Mouse (Mus musculus): ENCODE results near the gene Kctd2. TPM values are rescaled to one million over a fixed set of nuclear protein-coding genes. Genes with fewer than 3 reads are reported as not detected.
A peak's percentile ranks its signal among the peaks of the same experiment; 100 is the strongest.

Kctd2 gene
- polyA plus RNA-seq, 1 experiment = 28.0 TPM

GRCm38 (mm10) chr11:115463397-115463796, 43.5 kb downstream of the Kctd2 start:
- Histone ChIP-seq H3K4me1 (ENCODE audit: control insufficient read depth, insufficient read depth, low read length) (no peaks in the 10 kb centered on the region), H3K27ac (ENCODE audit: insufficient read depth, low read depth, low read length) (no peak overlapping the region), H3K4me3 (ENCODE audit: insufficient read depth, low read length) (no peak overlapping the region)
- TF ChIP-seq POLR2A (IDR thresholded peaks at IDR 0.05; ENCODE audit: borderline replicate concordance, low read depth, low read length) (no peak), CTCF (IDR thresholded peaks at IDR 0.05; ENCODE audit: low read depth, low read length) (no peak)

DNA sequence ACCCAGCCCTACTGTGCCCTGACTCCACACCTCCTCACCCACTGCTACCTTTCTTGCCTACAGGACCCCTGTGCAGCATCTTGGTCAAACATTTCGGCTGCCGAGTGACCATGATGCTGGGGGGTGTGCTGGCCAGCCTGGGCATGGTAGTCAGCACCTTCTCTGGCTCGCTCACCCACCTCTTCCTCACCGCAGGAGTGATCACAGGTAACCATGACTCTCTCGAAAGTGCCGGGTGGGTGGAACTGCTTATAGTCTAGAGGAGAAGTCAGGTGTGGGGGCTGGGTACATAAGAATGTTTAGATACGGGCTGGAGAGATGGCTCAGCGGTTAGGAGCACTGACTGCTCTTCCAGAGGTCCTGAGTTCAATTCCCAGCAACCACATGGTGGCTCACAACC, 44.9 kb downstream of the Kctd2 start:
- TF ChIP-seq POLR2A (IDR thresholded peaks at IDR 0.05; ENCODE audit: borderline replicate concordance, low read depth, low read length) (no peak), CTCF (IDR thresholded peaks at IDR 0.05; ENCODE audit: low read depth, low read length) (no peak)
- Histone ChIP-seq H3K27ac (ENCODE audit: insufficient read depth, low read depth, low read length) (no peak overlapping the region), H3K4me3 (ENCODE audit: insufficient read depth, low read length) (no peak overlapping the region), H3K4me1 (ENCODE audit: control insufficient read depth, insufficient read depth, low read length) (no peaks in the 10 kb centered on the region)

DNA sequence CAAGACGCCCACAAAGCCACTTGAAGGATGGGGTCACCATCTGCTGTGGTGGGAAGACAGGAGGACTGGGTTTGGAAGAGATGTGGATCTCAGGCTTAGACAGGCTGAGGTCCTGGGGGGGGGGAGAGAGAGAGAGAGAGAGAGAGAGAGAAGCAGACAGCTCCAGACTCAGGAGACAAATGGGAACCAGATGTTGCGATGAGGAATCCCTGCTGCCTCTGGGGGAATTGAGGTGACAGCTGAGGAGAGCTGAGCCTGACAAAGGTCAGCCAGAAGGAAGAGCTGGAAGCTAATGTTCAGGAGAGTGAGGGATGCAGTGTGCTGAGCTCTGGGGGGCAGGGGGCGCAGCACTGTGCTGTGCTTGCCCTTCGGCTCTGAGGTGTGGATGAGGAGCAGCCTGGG, 47.3 kb downstream of the Kctd2 start:
- H3K4me3 ChIP-seq (ENCODE audit: insufficient read depth, low read length) = no peak overlapping the region
- TF ChIP-seq CTCF (IDR thresholded peaks at IDR 0.05; ENCODE audit: low read depth, low read length) (no peak), POLR2A (IDR thresholded peaks at IDR 0.05; ENCODE audit: borderline replicate concordance, low read depth, low read length) (no peak)
- no peak overlapping the region for H3K27ac ChIP-seq (ENCODE audit: insufficient read depth, low read depth, low read length)
- H3K4me1 ChIP-seq (ENCODE audit: control insufficient read depth, insufficient read depth, low read length) = no peaks in the 10 kb centered on the region

- TF ChIP-seq CTCF (IDR thresholded peaks at IDR 0.05; ENCODE audit: low read depth, low read length) (no peak), POLR2A (IDR thresholded peaks at IDR 0.05; ENCODE audit: borderline replicate concordance, low read depth, low read length) (no peak)
- peaks cover 15% of the 10 kb centered on the region for H3K4me1 ChIP-seq (ENCODE audit: control insufficient read depth, insufficient read depth, low read length)
- no peak overlapping the region for H3K4me3 ChIP-seq (ENCODE audit: insufficient read depth, low read length)
- no peak overlapping the region for H3K27ac ChIP-seq (ENCODE audit: insufficient read depth, low read depth, low read length)
Measured at GRCm38 (mm10) chr11:115472183-115472582, 52.3 kb downstream of the Kctd2 start.

DNA sequence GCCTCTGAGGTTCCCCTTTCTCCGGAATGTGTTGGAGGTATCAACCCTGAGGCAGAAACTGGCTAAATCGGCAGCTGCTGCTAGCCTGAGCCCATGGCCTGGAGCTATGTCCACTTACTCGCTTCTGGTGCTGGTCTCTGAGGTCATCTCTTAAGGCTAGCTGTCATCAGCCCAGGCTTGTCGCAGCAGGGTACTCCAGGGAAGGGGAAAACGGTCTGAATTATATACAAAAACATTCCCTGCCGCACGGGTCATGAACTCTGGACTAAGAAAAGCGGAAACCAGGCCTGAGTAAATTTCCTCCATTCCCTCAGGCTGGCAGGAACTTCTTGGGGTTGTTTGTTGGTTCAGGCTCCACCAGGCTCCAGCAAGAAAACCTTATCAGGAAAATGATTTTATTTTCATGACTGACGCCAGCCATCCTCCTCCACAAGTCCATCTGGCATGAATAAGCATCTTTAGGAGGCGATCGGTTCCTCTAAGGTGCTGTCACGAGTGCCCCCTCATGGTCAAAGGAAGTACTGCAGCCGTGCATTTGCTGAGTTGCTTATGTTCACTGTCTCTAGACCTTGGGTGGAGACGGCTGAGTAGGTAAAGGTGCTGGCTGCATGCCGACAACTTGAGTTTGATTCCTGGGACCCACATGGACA, 53.8 kb downstream of the Kctd2 start:
- TF ChIP-seq POLR2A (IDR thresholded peaks at IDR 0.05; ENCODE audit: borderline replicate concordance, low read depth, low read length) (no peak), CTCF (IDR thresholded peaks at IDR 0.05; ENCODE audit: low read depth, low read length) (peak; percentile 55)
- no peak overlapping the region for H3K27ac ChIP-seq (ENCODE audit: insufficient read depth, low read depth, low read length)
- H3K4me3 ChIP-seq (ENCODE audit: insufficient read depth, low read length) = no peak overlapping the region
- peaks cover 19% of the 10 kb centered on the region for H3K4me1 ChIP-seq (ENCODE audit: control insufficient read depth, insufficient read depth, low read length)

DNA sequence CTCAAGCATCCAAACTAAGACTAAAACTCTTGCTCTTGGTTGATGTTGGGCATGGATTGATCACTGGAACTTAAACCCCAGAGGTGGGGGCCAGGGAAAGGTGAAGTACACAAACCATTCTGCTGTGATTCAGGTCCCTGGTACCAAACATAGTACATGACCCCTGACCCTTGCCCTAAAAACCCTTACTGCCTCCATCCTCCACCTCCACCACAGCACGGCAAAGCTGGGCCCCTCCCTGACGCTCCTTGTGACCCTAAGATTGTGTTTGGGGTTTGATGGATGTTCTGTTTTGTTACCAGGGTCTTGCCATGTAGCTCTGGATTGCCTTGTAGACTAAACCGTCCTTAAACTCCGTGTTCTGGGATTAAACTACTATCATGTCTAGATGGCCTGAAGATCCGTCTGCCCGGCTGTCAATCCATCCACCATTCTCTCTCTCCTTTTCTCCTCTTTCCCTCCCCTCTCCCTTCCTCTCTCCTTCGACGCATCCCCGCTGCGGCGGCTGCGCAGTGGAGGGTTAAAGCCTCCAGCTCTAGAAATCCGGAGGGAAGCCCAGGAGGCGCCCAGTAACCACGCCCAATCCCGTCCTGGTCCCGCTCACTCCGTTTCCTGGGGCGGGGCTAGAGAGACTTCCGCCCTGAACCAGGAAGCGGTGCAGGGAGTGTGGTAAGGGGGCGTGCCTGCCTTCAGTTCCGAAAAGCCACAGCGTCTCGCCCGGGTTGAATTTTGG, 55.3 kb downstream of the Kctd2 start, which contains the start of gene Armc7:
Armc7 (plus strand) TSS at position 643 of the 733 bp plus-strand sequence.
- Histone ChIP-seq H3K27ac (ENCODE audit: insufficient read depth, low read depth, low read length) (peak within 1 kb of the TSS; percentile 74), H3K4me1 (ENCODE audit: control insufficient read depth, insufficient read depth, low read length) (peaks cover 26% of the 10 kb centered on the region), H3K4me3 (ENCODE audit: insufficient read depth, low read length) (peak within 1 kb of the TSS; percentile 80)
- TF ChIP-seq POLR2A (IDR thresholded peaks at IDR 0.05; ENCODE audit: borderline replicate concordance, low read depth, low read length) (0 out of 2 replicates have a peak, but pooled peaks have one; percentile 0), CTCF (IDR thresholded peaks at IDR 0.05; ENCODE audit: low read depth, low read length) (no peak)

DNA sequence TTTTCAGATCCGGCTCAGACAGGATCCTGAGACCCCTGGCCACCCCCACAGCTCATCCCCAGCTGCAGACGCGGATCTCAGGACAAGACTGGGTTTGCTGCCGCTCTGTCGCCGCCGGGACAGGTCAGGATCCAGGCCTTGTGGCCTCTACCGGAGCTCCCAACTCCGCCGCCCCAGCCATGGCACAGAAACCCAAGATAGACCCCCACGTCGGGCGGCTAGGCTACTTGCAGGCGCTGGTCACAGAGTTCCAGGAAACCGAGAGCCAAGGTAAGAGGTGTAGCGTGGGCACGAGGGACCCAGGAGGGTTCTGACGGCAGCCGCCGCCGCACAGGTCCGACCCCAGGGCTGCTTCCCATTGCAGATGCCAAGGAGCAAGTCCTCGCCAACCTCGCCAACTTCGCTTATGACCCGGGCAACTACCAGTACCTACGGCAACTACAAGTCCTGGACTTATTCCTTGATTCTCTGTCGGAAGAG, 55.9 kb downstream of the Kctd2 start:
- 0 out of 2 replicates have a peak, but pooled peaks have one; percentile 12 for TF ChIP-seq POLR2A (IDR thresholded peaks at IDR 0.05; ENCODE audit: borderline replicate concordance, low read depth, low read length)
- TF ChIP-seq CTCF (IDR thresholded peaks at IDR 0.05; ENCODE audit: low read depth, low read length) = no peak
- peak overlapping the region; percentile 74 for H3K27ac ChIP-seq (ENCODE audit: insufficient read depth, low read depth, low read length)
- peak overlapping the region; percentile 80 for H3K4me3 ChIP-seq (ENCODE audit: insufficient read depth, low read length)
- H3K4me1 ChIP-seq (ENCODE audit: control insufficient read depth, insufficient read depth, low read length) = peaks cover 26% of the 10 kb centered on the region

DNA sequence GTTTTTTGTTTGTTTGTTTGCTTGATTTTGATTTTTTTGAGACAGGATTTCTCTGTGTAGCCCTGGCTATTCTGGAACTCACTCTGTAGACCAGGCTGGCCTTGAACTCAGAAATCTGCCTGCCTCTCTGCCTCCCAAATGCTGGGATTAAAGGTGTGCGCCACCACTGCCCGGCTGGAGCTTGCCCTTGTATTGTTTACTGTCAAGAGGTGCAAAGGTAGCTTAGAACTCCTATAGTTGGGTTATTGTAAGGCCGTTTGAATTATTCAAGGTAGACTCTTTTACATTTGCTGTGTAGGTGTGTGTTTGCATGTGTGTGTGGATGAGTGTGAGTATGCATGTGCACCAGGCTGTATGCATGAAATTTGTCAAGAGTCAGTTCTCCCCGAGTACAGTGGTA, 56.7 kb downstream of the Kctd2 start:
- peak overlapping the region; percentile 74 for H3K27ac ChIP-seq (ENCODE audit: insufficient read depth, low read depth, low read length)
- peak overlapping the region; percentile 80 for H3K4me3 ChIP-seq (ENCODE audit: insufficient read depth, low read length)
- H3K4me1 ChIP-seq (ENCODE audit: control insufficient read depth, insufficient read depth, low read length) = peaks cover 26% of the 10 kb centered on the region

DNA sequence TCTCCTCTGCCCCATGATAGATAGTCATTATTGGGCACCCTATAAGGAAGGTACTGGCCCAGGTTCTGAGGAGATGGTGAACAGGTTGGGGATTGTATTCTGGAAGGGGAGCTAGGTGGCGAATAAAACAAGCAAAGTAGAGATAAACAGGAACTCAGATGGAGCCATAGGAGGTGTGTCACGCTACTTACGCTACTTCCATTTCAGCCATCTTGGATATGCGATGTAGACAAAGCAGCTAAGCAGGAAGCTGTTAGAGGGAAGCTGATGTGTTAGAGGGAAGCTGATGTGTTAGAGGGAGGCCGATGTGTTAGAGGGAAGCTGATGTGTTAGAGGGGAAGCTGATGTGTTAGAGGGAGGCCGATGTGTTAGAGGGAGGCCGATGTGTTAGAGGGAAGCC, 57.5 kb downstream of the Kctd2 start:
- Histone ChIP-seq H3K27ac (ENCODE audit: insufficient read depth, low read depth, low read length) (peak overlapping the region; percentile 74), H3K4me1 (ENCODE audit: control insufficient read depth, insufficient read depth, low read length) (peaks cover 26% of the 10 kb centered on the region), H3K4me3 (ENCODE audit: insufficient read depth, low read length) (peak overlapping the region; percentile 80)

GRCm38 (mm10) chr11:115478296-115478938, 58.5 kb downstream of the Kctd2 start:
- H3K27ac ChIP-seq (ENCODE audit: insufficient read depth, low read depth, low read length) = peak overlapping the region; percentile 70
- H3K4me3 ChIP-seq (ENCODE audit: insufficient read depth, low read length) = peak overlapping the region; percentile 17; the same call in 1 of the 2 replicates
- peaks cover 24% of the 10 kb centered on the region for H3K4me1 ChIP-seq (ENCODE audit: control insufficient read depth, insufficient read depth, low read length)

More at GRCm38 (mm10) chr11:115478296-115478938, 58.5 kb downstream of the Kctd2 start:
- TF ChIP-seq POLR2A (IDR thresholded peaks at IDR 0.05; ENCODE audit: borderline replicate concordance, low read depth, low read length) = no peak
- no peak for TF ChIP-seq CTCF (IDR thresholded peaks at IDR 0.05; ENCODE audit: low read depth, low read length)

Other genes starting within 250 kb of the Kctd2 start
- gene Tmem104, start 232.6 kb upstream of the Kctd2 start, polyA plus RNA-seq (2012; ENCODE audit: insufficient read depth, insufficient read length, missing spikeins) = 40.2 and 42.7 TPM in 2 replicates
- 23.5 and 24.0 TPM in 2 replicates for gene Nat9, start 232.3 kb upstream of the Kctd2 start, polyA plus RNA-seq (2012; ENCODE audit: insufficient read depth, insufficient read length, missing spikeins)
- not detected in 2 replicates for gene Grin2c, start 152.9 kb upstream of the Kctd2 start, polyA plus RNA-seq (2012; ENCODE audit: insufficient read depth, insufficient read length, missing spikeins)
- 7.8 and 9.6 TPM in 2 replicates for gene Fdxr, start 143.1 kb upstream of the Kctd2 start, polyA plus RNA-seq (2012; ENCODE audit: insufficient read depth, insufficient read length, missing spikeins)
- gene Fads6, start 122.5 kb upstream of the Kctd2 start, polyA plus RNA-seq (2012; ENCODE audit: insufficient read depth, insufficient read length, missing spikeins) = 1.5 and 1.9 TPM in 2 replicates
- gene Otop2, start 113.0 kb upstream of the Kctd2 start, polyA plus RNA-seq (2012; ENCODE audit: insufficient read depth, insufficient read length, missing spikeins) = not detected in 2 replicates
- not detected in 2 replicates for gene Ush1g, start 98.1 kb upstream of the Kctd2 start, polyA plus RNA-seq (2012; ENCODE audit: insufficient read depth, insufficient read length, missing spikeins)
- not detected in 2 replicates for gene Otop3, start 85.4 kb upstream of the Kctd2 start, polyA plus RNA-seq (2012; ENCODE audit: insufficient read depth, insufficient read length, missing spikeins)
- 0.78 TPM in 1 of 2 replicates, not detected in the other for gene Hid1, start 52.4 kb upstream of the Kctd2 start, polyA plus RNA-seq (2012; ENCODE audit: insufficient read depth, insufficient read length, missing spikeins)
- 0.15 and 0.64 TPM in 2 replicates for gene Cdr2l, start 38.2 kb upstream of the Kctd2 start, polyA plus RNA-seq (2012; ENCODE audit: insufficient read depth, insufficient read length, missing spikeins)
- 38.2 and 49.0 TPM in 2 replicates for gene Mrpl58, start 16.4 kb upstream of the Kctd2 start, polyA plus RNA-seq (2012; ENCODE audit: insufficient read depth, insufficient read length, missing spikeins)
- 393 and 435 TPM in 2 replicates for gene Atp5h, start 166 bp upstream of the Kctd2 start, polyA plus RNA-seq (2012; ENCODE audit: insufficient read depth, insufficient read length, missing spikeins)
- not detected in 2 replicates for gene Trim80, start 20.4 kb downstream of the Kctd2 start, polyA plus RNA-seq (2012; ENCODE audit: insufficient read depth, insufficient read length, missing spikeins)
- gene Slc16a5, start 42.3 kb downstream of the Kctd2 start, polyA plus RNA-seq (2012; ENCODE audit: insufficient read depth, insufficient read length, missing spikeins) = not detected in 2 replicates
- 31.1 and 35.2 TPM in 2 replicates for gene Armc7, start 55.5 kb downstream of the Kctd2 start, polyA plus RNA-seq (2012; ENCODE audit: insufficient read depth, insufficient read length, missing spikeins)
- 66.3 and 79.3 TPM in 2 replicates for gene Nt5c, start 71.7 kb downstream of the Kctd2 start, polyA plus RNA-seq (2012; ENCODE audit: insufficient read depth, insufficient read length, missing spikeins)
- 166 and 168 TPM in 2 replicates for gene Jpt1, start 94.3 kb downstream of the Kctd2 start, polyA plus RNA-seq (2012; ENCODE audit: insufficient read depth, insufficient read length, missing spikeins)
- 303 and 332 TPM in 2 replicates for gene Sumo2, start 116.1 kb downstream of the Kctd2 start, polyA plus RNA-seq (2012; ENCODE audit: insufficient read depth, insufficient read length, missing spikeins)
- 32.3 and 34.6 TPM in 2 replicates for gene Nup85, start 144.3 kb downstream of the Kctd2 start, polyA plus RNA-seq (2012; ENCODE audit: insufficient read depth, insufficient read length, missing spikeins)
- gene Mrps7, start 183.8 kb downstream of the Kctd2 start, polyA plus RNA-seq (2012; ENCODE audit: insufficient read depth, insufficient read length, missing spikeins) = 33.1 and 36.9 TPM in 2 replicates
- gene Gga3, start 183.9 kb downstream of the Kctd2 start, polyA plus RNA-seq (2012; ENCODE audit: insufficient read depth, insufficient read length, missing spikeins) = 60.1 and 81.9 TPM in 2 replicates
- gene Mif4gd, start 192.8 kb downstream of the Kctd2 start, polyA plus RNA-seq (2012; ENCODE audit: insufficient read depth, insufficient read length, missing spikeins) = 90.6 and 96.3 TPM in 2 replicates
- gene Slc25a19, start 208.2 kb downstream of the Kctd2 start, polyA plus RNA-seq (2012; ENCODE audit: insufficient read depth, insufficient read length, missing spikeins) = 27.0 and 37.0 TPM in 2 replicates

All from bone marrow macrophage, adult 2 months (primary cell).